Mouse (Mus musculus) frontal cortex, postnatal 10 days (tissue): ENCODE results near the gene Fndc9.

Experiments used
- DNase-seq, 2 experiments: peaks; one replicate each; pipeline ENCODE4 v3.0.0; 2022; ENCODE audit warnings: low spot score in 2 of 2, mixed read lengths in 1 of 2

Gene Fndc9

GRCm38 (mm10) chr11:46276168-46276567 lies 40.8 kb downstream of the Fndc9 start:
- no peak for DNase-seq

- DNase-seq: no peak
These were observed 41.4 kb downstream of the Fndc9 start for GRCm38 (mm10) chr11:46276778-46277177.

GRCm38 (mm10) chr11:46278140-46278539 lies 42.8 kb downstream of the Fndc9 start:
- DNase-seq: no peak

- no peak for DNase-seq
These were observed 43.4 kb downstream of the Fndc9 start for GRCm38 (mm10) chr11:46278709-46279108.

GRCm38 (mm10) chr11:46282612-46283011 lies 47.3 kb downstream of the Fndc9 start:
- no peak for DNase-seq

GRCm38 (mm10) chr11:46283800-46284199 lies 48.5 kb downstream of the Fndc9 start:
- no peak for DNase-seq

GRCm38 (mm10) chr11:46286803-46287202 lies 51.5 kb downstream of the Fndc9 start:
- DNase-seq: no peak

- no peak for DNase-seq
These were observed 52.8 kb downstream of the Fndc9 start for GRCm38 (mm10) chr11:46288091-46288490.

- DNase-seq: no peak
These were observed 53.7 kb downstream of the Fndc9 start for GRCm38 (mm10) chr11:46289022-46289421.
